Mouse (Mus musculus) hindbrain, embryonic 16.5 days (tissue): ENCODE results near the gene Gm20843. TPM values are rescaled to one million over a fixed set of nuclear protein-coding genes. Genes with fewer than 3 reads are reported as not detected.
"Not testable (repeated sequence)": the region's sequence is repeated elsewhere in the genome, so short reads cannot be mapped to it uniquely, and the experiment has no call there.

Source experiments
- ATAC-seq: fragments of 200-750 bp; cut with Nextera tagmentation; 2 replicates; pipeline ENCODE4 v1.8.0; 2017; ENCODE audit warnings: moderate TSS enrichment, moderate library complexity
- H3K27ac ChIP-seq: fragments of 300-500 bp; sonication (generic); 2 replicates; pipeline ENCODE4 v1.5.1; 2014; ENCODE audit warnings: low read depth, mild to moderate bottlenecking, control low read depth, low read length, moderate library complexity
- H3K27me3 ChIP-seq: fragments of 300-500 bp; sonication (generic); replicated peaks from 2 replicates; pipeline ENCODE4 v1.6.1; 2014; ENCODE audit warnings: low read length; ENCODE audit not compliant: control insufficient read depth, insufficient read depth
- H3K36me3 ChIP-seq: fragments of 300-500 bp; sonication (generic); 2 replicates; pipeline ENCODE4 v1.6.1; 2014; ENCODE audit warnings: mild to moderate bottlenecking, low read length, moderate library complexity, mixed read lengths; ENCODE audit not compliant: control insufficient read depth, insufficient read depth
- H3K4me1 ChIP-seq: fragments of 300-500 bp; sonication (generic); 2 replicates; pipeline ENCODE4 v1.6.1; 2014; ENCODE audit warnings: low read depth, low read length; ENCODE audit not compliant: control insufficient read depth, insufficient read depth
- H3K4me2 ChIP-seq: fragments of 300-500 bp; sonication (generic); 2 replicates; pipeline ENCODE4 v1.6.1; 2014; ENCODE audit warnings: mild to moderate bottlenecking, low read length, control low read depth, moderate library complexity
- H3K4me3 ChIP-seq: fragments of 300-500 bp; sonication (generic); 2 replicates; pipeline ENCODE4 v1.5.1; 2014; ENCODE audit warnings: mild to moderate bottlenecking, low read length, control low read depth, moderate library complexity
- H3K9ac ChIP-seq: fragments of 300-500 bp; sonication (generic); 2 replicates; pipeline ENCODE4 v1.6.1; 2014; ENCODE audit warnings: low read depth, mild to moderate bottlenecking, control low read depth, low read length, moderate library complexity
- H3K9me3 ChIP-seq: fragments of 300-500 bp; sonication (generic); 2 replicates; pipeline ENCODE4 v1.6.1; 2014; ENCODE audit warnings: mild to moderate bottlenecking, low read length, moderate library complexity; ENCODE audit not compliant: control insufficient read depth
- WGBS: fragments of 180-500 bp; shearing (Covaris S2); extraction: QIAGEN DNeasy Blood & Tissue Kit; methylation state at CpG from one replicate; pipeline ENCODE4 v1.1.7; 2014; 5-methylcytosine and 5-hydroxymethylcytosine counted together
- polyA plus RNA-seq: library from polyadenylated mRNA; unstranded; fragments of >200 nt; fragmentation: Nextera tagmentation; extraction: Ambion mirVana; gene quantifications from 2 replicates; pipeline ENCODE4 v1.2.1, GENCODE M21; 2015

Gm20843 gene
- not detected in 2 replicates for polyA plus RNA-seq

DNA sequence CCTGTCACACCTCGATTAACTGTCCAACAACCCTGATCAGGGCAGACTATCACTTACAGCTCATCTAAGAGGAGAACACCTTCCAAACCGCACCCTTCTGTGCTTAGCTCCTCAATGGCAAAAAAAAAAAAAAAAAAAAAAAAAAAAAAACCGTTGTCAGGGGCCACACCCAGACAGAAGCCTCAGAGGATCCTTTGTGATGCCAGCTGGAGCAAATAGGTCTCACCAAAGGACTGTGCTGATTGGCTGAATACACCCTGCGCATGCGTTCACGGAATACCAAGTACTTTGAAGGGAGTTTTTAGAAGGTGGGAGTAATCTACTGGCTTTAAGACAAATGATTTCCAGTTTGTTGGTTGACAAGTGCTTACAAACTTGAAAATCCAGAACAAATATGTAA is at the start of gene Gm20843:
Gene Gm20843, minus strand, starts transcription at position 101 of the 400 bp plus-strand sequence.
- H3K4me2 ChIP-seq, ATAC-seq, H3K4me1 ChIP-seq, H3K27ac ChIP-seq, H3K9me3 ChIP-seq, H3K9ac ChIP-seq, H3K4me3 ChIP-seq, H3K27me3 ChIP-seq, H3K36me3 ChIP-seq: not testable (repeated sequence)
- WGBS, result no CpG with 5 or more reads among the region's 6 CpGs
